Comparison of ENCODE assay signal across 8 mouse cellular contexts in genomic region chr8:80739155-80739924, GRCm38 (mm10). TPM values are rescaled to one million over a fixed set of nuclear protein-coding genes. Genes with fewer than 3 reads are reported as not detected.
DNase-seq lines count a peak whose midpoint lies in the region; ATAC-seq and TF ChIP-seq lines count a peak whose summit lies in the region.
"Not testable (repeated sequence)": the region's sequence is repeated elsewhere in the genome, so short reads cannot be mapped to it uniquely, and the experiment has no call there.

Smarca5 (minus strand) TSS chr8:80739497.

- not testable (repeated sequence) for H3K9me3 ChIP-seq in embryonic facial prominence, embryonic 13.5 days; limb, embryonic 12.5 days; midbrain, embryonic 14.5 days (ENCODE audit: control insufficient read depth, low read length)

- not testable (repeated sequence) for H3K79me2 ChIP-seq in heart, adult 2 months (replicated peaks; ENCODE audit: control insufficient read depth, insufficient read depth, low read length)

- not testable (repeated sequence) for TF ChIP-seq EP300 in heart, adult 2 months (IDR thresholded peaks at IDR 0.05; ENCODE audit: insufficient read depth, low read depth, low read length)

- H3K9ac ChIP-seq in embryonic facial prominence, embryonic 13.5 days = peak within 1 kb of the TSS; percentile 95
- H3K9ac ChIP-seq in heart, adult 2 months (ENCODE audit: low read depth, low read length) = peak within 1 kb of the TSS; percentile 99
- H3K9ac ChIP-seq in limb, embryonic 12.5 days (replicated peaks) = peak within 1 kb of the TSS; percentile 94
- peak within 1 kb of the TSS; percentile 86 for H3K9ac ChIP-seq in midbrain, embryonic 14.5 days (replicated peaks; ENCODE audit: low read length)

- WGBS in embryonic facial prominence, embryonic 13.5 days = 2% methylated on average over 89 of the region's 91 CpGs
- WGBS in heart, adult 2 months = under 1% methylated on average over 88 of the region's 91 CpGs
- WGBS in limb, embryonic 12.5 days = 2% methylated on average over 89 of the region's 91 CpGs
- 2% methylated on average over 79 of the region's 91 CpGs for WGBS in midbrain, embryonic 14.5 days

- not testable (repeated sequence) for H3K4me1 ChIP-seq in embryonic facial prominence, embryonic 13.5 days; heart, adult 2 months (ENCODE audit: control insufficient read depth, insufficient read depth, low read length); limb, embryonic 12.5 days (replicated peaks); midbrain, embryonic 14.5 days (ENCODE audit: control insufficient read depth, insufficient read depth, low read length)

- intact Hi-C loops in heart, adult 2 months (cut with DNase I) = not testable (repeated sequence)

- peak; percentile 95 for ATAC-seq in embryonic facial prominence, embryonic 13.5 days (ENCODE audit: insufficient number of reproducible peaks, insufficient read depth, low FRiP score, low TSS enrichment, low read depth)
- ATAC-seq in limb, embryonic 12.5 days (ENCODE audit: insufficient number of reproducible peaks, insufficient read depth, low FRiP score, low TSS enrichment, low read depth) = peak; percentile 96
- peak; percentile 94 for ATAC-seq in midbrain, embryonic 14.5 days (ENCODE audit: low FRiP score, low TSS enrichment)

- peak; percentile 23; the same call in 1 of the 2 replicates for TF ChIP-seq CTCF in heart, adult 2 months (IDR thresholded peaks at IDR 0.05)

- H3K27me3 ChIP-seq in embryonic facial prominence, embryonic 13.5 days; heart, adult 2 months (ENCODE audit: control insufficient read depth, insufficient read depth, low read length); limb, embryonic 12.5 days; midbrain, embryonic 14.5 days (ENCODE audit: control insufficient read depth, insufficient read depth, low read length): not testable (repeated sequence)

- H3K36me3 ChIP-seq in embryonic facial prominence, embryonic 13.5 days = peaks cover 12% of the 10 kb centered on the region
- H3K36me3 ChIP-seq in heart, adult 2 months (ENCODE audit: control insufficient read depth, insufficient read depth, low read length) = not testable (repeated sequence)
- peaks cover 18% of the 10 kb centered on the region for H3K36me3 ChIP-seq in limb, embryonic 12.5 days
- peaks cover 14% of the 10 kb centered on the region for H3K36me3 ChIP-seq in midbrain, embryonic 14.5 days (ENCODE audit: control insufficient read depth, insufficient read depth, low read length)

- peak; percentile 82 for TF ChIP-seq POLR2A in heart, adult 2 months (IDR thresholded peaks at IDR 0.05; ENCODE audit: insufficient read depth, low read depth, low read length)

- peak within 1 kb of the TSS; percentile 86 for H3K4me2 ChIP-seq in embryonic facial prominence, embryonic 13.5 days
- H3K4me2 ChIP-seq in limb, embryonic 12.5 days = peak within 1 kb of the TSS; percentile 89
- peak within 1 kb of the TSS; percentile 74 for H3K4me2 ChIP-seq in midbrain, embryonic 14.5 days (ENCODE audit: low read length)

- H3K4me3 ChIP-seq in embryonic facial prominence, embryonic 13.5 days = peak within 1 kb of the TSS; percentile 91
- peak within 1 kb of the TSS; percentile 87 for H3K4me3 ChIP-seq in heart, adult 2 months
- peak within 1 kb of the TSS; percentile 87 for H3K4me3 ChIP-seq in limb, embryonic 12.5 days (replicated peaks)
- peak within 1 kb of the TSS; percentile 86 for H3K4me3 ChIP-seq in midbrain, embryonic 14.5 days (replicated peaks; ENCODE audit: low read depth, low read length)

- peak; percentile 92 for DNase-seq in 416B (ENCODE audit: low read depth)
- DNase-seq in adrenal gland, postnatal 4 days (ENCODE audit: low spot score in 2 of 2) = peak; percentile 89 to 92
- peak; percentile 96 to 98 for DNase-seq in heart, adult 2 months
- peak; percentile 96 for DNase-seq in kidney, adult 8-10 months
- DNase-seq in midbrain, embryonic 14.5 days = peak; percentile 94
- peak; percentile 96 for DNase-seq in spleen, adult 12 weeks (ENCODE audit: low spot score)

- H3K27ac ChIP-seq in embryonic facial prominence, embryonic 13.5 days = peak within 1 kb of the TSS; percentile 99
- H3K27ac ChIP-seq in heart, adult 2 months = peak within 1 kb of the TSS; percentile 96
- peak within 1 kb of the TSS; percentile 99 for H3K27ac ChIP-seq in limb, embryonic 12.5 days
- H3K27ac ChIP-seq in midbrain, embryonic 14.5 days (replicated peaks; ENCODE audit: low read depth, low read length) = peak within 1 kb of the TSS; percentile 97

RNA-seq across cellular contexts. Expression of gene Smarca5, which starts in this region (rescaled TPM):
- total RNA-seq in adrenal gland, postnatal 4 days (2021) = 10 to 100 TPM; 84.1 to 86.4 TPM
- 83.5 and 86.2 TPM in 2 replicates for polyA plus RNA-seq in embryonic facial prominence, embryonic 13.5 days (2015; fragmentation: Nextera tagmentation; extraction: Ambion mirVana)
- total RNA-seq in heart, adult 2 months (2021) = 10 to 100 TPM; 37.9 to 43.5 TPM
- polyA plus RNA-seq in heart, adult 2 months (2012; rRNA removed) = 3.5 and 7.8 TPM in 2 replicates
- 130 and 135 TPM in 2 replicates for polyA plus RNA-seq in limb, embryonic 12.5 days (2016; fragmentation: Nextera tagmentation; extraction: Ambion mirVana)
- polyA plus RNA-seq in midbrain, embryonic 14.5 days (2014; fragmentation: Nextera tagmentation; extraction: Ambion mirVana) = 41.6 and 75.4 TPM in 2 replicates

Comparison
In these comparisons a context has a peak if more than half of its experiments do, and no peak if none do; other contexts are left out.
1. Peak in every context shown above with its lines: DNase-seq, ATAC-seq, H3K4me3 ChIP-seq and H3K27ac ChIP-seq.